Mouse (Mus musculus): ENCODE measurements at regions not wholly inside any gene's neighbourhood (a gene's known extent, or its start where the extent isn't known, plus 50 kb on each side); places are given as distances from the start of the nearest gene placed in this dataset.
"Not testable (repeated sequence)": the region's sequence is repeated elsewhere in the genome, so short reads cannot be mapped to it uniquely, and the experiment has no call there.

GRCm38 (mm10) chr14:53033221-53033620 lies 537.7 kb upstream of the Olfr1507 start:
- DNase-seq (ENCODE audit: low read depth, low spot score), result not testable (repeated sequence)

GRCm38 (mm10) chr14:53032498-53032897 lies 536.9 kb upstream of the Olfr1507 start:
- not testable (repeated sequence) for DNase-seq (ENCODE audit: low read depth, low spot score)

- not testable (repeated sequence) for DNase-seq (ENCODE audit: low read depth, low spot score)
These were observed 534.7 kb upstream of the Olfr1507 start for GRCm38 (mm10) chr14:53030227-53030626.

GRCm38 (mm10) chr14:53026958-53027357 lies 531.4 kb upstream of the Olfr1507 start:
- DNase-seq (ENCODE audit: low read depth, low spot score), result not testable (repeated sequence)

GRCm38 (mm10) chr14:53020152-53020551 lies 524.6 kb upstream of the Olfr1507 start:
- DNase-seq (ENCODE audit: low read depth, low spot score), result not testable (repeated sequence)

GRCm38 (mm10) chr14:53007741-53008140 lies 512.2 kb upstream of the Olfr1507 start:
- not testable (repeated sequence) for DNase-seq (ENCODE audit: low read depth, low spot score)

- not testable (repeated sequence) for DNase-seq (ENCODE audit: low read depth, low spot score)
These were observed 511.8 kb upstream of the Olfr1507 start for GRCm38 (mm10) chr14:53007323-53007722.

- DNase-seq (ENCODE audit: low read depth, low spot score), result not testable (repeated sequence)
These were observed 505.7 kb upstream of the Olfr1507 start for GRCm38 (mm10) chr14:53001289-53001688.

GRCm38 (mm10) chr14:52992106-52992760 lies 496.7 kb upstream of the Olfr1507 start:
- DNase-seq (ENCODE audit: low read depth, low spot score), result not testable (repeated sequence)

- not testable (repeated sequence) for DNase-seq (ENCODE audit: low read depth, low spot score)
These were observed 495.7 kb upstream of the Olfr1507 start for GRCm38 (mm10) chr14:52991328-52991665.

GRCm38 (mm10) chr14:52990569-52991327 lies 495.2 kb upstream of the Olfr1507 start:
- not testable (repeated sequence) for DNase-seq (ENCODE audit: low read depth, low spot score)

- DNase-seq (ENCODE audit: low read depth, low spot score), result not testable (repeated sequence)
These were observed 494.4 kb upstream of the Olfr1507 start for GRCm38 (mm10) chr14:52989940-52990339.

GRCm38 (mm10) chr14:52988563-52988962 lies 493.0 kb upstream of the Olfr1507 start:
- DNase-seq (ENCODE audit: low read depth, low spot score), result not testable (repeated sequence)

- not testable (repeated sequence) for DNase-seq (ENCODE audit: low read depth, low spot score)
These were observed 476.9 kb upstream of the Olfr1507 start for GRCm38 (mm10) chr14:52972207-52973003.

- DNase-seq (ENCODE audit: low read depth, low spot score), result not testable (repeated sequence)
These were observed 466.6 kb upstream of the Olfr1507 start for GRCm38 (mm10) chr14:52962110-52962509.

- DNase-seq (ENCODE audit: low read depth, low spot score), result not testable (repeated sequence)
These were observed 461.0 kb upstream of the Olfr1507 start for GRCm38 (mm10) chr14:52956515-52956914.

GRCm38 (mm10) chr14:52944925-52945324 lies 449.4 kb upstream of the Olfr1507 start:
- DNase-seq (ENCODE audit: low read depth, low spot score), result not testable (repeated sequence)

- not testable (repeated sequence) for DNase-seq (ENCODE audit: low read depth, low spot score)
These were observed 446.9 kb upstream of the Olfr1507 start for GRCm38 (mm10) chr14:52942438-52942837.

GRCm38 (mm10) chr14:52941747-52942146 lies 446.2 kb upstream of the Olfr1507 start:
- DNase-seq (ENCODE audit: low read depth, low spot score), result not testable (repeated sequence)

GRCm38 (mm10) chr14:52920138-52920537 lies 424.6 kb upstream of the Olfr1507 start:
- not testable (repeated sequence) for DNase-seq (ENCODE audit: low read depth, low spot score)

GRCm38 (mm10) chr14:52913814-52914213 lies 418.3 kb upstream of the Olfr1507 start:
- not testable (repeated sequence) for DNase-seq (ENCODE audit: low read depth, low spot score)

- not testable (repeated sequence) for DNase-seq (ENCODE audit: low read depth, low spot score)
These were observed 404.1 kb upstream of the Olfr1507 start for GRCm38 (mm10) chr14:52899629-52900028.

All from CD4-positive helper T cell, adult 2 months (primary cell).